Mouse (Mus musculus) retina, embryonic 14.5 days (tissue): ENCODE results near the gene Stap2.

Experiments
- DNase-seq: peaks from one replicate; pipeline ENCODE4 v3.0.0-alpha.2; 2015; ENCODE audit warnings: low spot score

The Stap2 gene

DNA sequence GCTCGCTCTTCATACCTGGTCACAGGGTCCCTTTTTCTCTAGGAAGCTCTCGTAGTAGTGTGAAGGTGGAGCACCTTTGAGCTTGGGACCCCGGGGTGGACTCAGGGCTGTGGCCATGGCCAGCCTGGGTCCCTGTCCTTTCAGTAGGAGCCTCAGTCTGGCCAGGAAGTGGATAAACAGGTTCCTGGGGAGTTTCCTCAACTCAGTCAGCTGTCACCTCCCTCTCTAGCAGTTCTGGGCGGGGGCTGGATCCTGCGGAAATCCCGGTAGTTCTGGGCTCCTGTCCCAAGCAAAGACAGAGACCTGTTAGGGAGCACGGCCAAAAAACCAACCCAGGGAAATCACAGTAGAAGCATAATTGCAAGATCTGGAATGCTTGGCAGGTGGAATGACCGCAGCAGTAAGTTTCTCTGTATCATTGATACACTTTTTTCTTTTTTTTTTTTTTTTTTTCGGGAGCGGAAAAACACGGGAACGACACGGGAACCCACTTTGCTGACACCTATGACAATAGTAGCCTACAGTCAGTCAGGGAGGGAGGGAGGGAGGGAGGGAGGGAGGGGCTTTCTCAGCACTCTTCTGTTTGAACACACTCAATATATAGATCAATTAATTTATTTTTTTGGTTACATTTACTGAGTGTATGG lies at the start of gene Stap2, which contains the start of gene Mpnd:
Stap2 (minus strand) TSS at position 170 of the 647 bp plus-strand sequence.
Mpnd (plus strand) TSS at position 297 of the 647 bp plus-strand sequence.
- no peak for DNase-seq

GRCm38 (mm10) chr17:56054938-56055337 lies 49.6 kb upstream of the Stap2 start:
- no peak for DNase-seq

- DNase-seq: no peak
Observed at GRCm38 (mm10) chr17:56051369-56051768, 46.0 kb upstream of the Stap2 start.

DNA sequence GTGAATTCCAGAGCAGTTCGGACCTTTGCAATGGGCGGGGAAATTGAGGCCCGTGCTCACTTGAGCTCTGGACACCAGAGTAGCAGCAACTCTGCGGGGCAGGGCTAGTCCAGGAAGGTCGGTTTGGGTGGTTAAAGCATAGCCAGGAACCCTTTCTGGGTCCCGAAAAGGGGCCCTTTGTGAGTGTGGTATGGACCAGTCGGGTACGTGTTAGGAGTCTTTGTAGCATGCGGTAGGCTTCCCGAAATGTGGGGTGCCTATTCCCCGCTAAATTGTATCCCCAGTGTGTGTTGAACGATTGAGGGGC lies 35.4 kb upstream of the Stap2 start:
- DNase-seq: no peak

GRCm38 (mm10) chr17:56040030-56040856 lies 34.9 kb upstream of the Stap2 start, which contains the start of gene Chaf1a:
Chaf1a (plus strand) TSS chr17:56040439.
- DNase-seq: peak; percentile 99

DNA sequence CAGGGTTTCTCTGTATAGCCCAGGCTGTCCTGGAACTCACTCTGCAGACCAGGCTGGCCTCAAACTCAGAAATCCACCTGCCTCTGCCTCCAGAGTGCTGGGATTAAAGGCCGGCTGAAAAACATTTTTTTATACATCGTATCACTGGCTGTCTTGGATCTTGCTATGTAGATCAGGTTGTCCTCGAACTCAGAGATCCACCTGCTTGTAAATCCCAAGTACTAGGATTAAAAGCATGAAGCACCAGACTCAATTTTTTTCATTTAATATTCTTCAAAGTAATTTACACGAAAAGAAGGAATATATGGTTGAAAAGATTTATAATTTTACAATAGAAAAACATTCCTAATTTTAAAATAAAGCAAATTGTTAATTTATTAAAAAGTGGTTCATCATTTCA lies 34.0 kb upstream of the Stap2 start:
- no peak for DNase-seq

- no peak for DNase-seq
Observed at GRCm38 (mm10) chr17:56038583-56039261, 33.3 kb upstream of the Stap2 start.

DNA sequence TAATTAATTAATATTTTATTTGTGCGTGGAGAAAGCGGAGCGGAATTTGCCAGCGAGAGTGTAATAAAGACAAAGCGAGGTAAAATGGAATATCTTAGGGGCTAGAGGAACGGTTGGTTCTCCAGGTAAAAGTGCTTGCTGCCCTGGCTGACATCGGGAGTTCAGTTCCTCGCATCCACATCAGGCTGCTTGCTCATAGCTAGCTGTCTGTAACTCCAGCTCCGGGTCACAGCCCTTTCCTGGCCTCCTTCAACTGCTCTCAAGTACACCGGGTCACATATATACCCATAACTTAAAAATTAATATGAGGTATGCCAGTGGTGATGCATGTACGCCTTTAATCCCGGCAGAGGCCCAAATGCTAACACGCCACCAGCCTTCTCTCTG lies 31.5 kb upstream of the Stap2 start:
- no peak for DNase-seq

DNA sequence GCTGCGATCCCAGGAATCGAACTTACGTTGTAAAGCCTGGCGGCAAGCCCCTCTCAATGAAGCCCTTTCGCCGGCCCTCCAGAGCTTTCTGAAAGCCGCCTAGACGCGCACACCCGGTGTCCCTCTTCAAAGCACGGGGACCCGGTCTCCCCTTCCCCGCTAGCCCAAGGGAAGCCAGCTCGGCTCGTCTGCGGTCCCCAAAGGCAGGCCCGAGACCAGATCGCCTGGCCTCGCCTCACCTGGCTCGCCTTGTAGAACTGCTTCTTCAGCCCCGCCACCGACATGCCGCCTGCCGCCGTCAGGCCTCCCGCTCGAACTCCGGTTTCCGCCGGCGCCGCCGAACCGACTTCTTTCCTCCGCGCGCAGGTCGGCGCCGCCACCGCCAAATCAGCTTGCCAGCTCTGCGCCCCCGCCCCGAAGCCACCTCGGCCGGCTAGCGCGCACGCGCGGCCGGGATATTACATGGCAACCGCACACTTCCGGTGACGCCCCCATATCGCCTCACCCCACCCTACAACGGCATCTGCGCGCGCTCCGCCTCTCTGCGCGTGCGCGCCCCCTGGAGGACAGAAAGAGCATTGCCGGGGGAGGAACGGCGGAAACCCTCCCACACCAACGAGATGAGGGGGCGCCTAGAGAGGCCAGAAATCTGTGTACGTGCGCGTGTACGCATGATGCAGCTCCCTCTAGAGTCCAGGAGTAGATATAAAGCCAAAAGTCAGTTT lies 31.0 kb upstream of the Stap2 start, which contains the start of gene Sh3gl1:
Sh3gl1 (minus strand) TSS at position 460 of the 725 bp plus-strand sequence.
- DNase-seq: peak; percentile 99

DNA sequence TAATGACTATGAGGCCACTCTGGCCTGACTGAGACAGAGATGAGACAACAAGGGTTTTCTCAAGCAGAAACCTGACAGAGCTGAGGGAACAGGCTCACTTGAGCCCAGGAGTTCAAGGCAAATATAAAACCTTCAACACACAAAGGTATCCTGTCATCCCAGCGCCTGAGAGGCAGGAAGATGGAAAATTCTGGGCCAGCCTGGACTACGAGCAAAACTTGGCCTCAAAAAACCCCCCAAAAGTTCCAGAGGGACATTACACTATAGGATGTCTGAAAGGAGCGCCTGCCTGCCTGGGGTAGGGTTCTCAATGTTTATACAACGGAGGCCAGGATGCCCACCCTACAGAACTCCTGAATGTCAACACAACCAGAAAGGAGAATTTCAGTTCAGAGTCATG lies 29.8 kb upstream of the Stap2 start:
- no peak for DNase-seq

- no peak for DNase-seq
Observed at GRCm38 (mm10) chr17:56034726-56035100, 29.3 kb upstream of the Stap2 start.

DNA sequence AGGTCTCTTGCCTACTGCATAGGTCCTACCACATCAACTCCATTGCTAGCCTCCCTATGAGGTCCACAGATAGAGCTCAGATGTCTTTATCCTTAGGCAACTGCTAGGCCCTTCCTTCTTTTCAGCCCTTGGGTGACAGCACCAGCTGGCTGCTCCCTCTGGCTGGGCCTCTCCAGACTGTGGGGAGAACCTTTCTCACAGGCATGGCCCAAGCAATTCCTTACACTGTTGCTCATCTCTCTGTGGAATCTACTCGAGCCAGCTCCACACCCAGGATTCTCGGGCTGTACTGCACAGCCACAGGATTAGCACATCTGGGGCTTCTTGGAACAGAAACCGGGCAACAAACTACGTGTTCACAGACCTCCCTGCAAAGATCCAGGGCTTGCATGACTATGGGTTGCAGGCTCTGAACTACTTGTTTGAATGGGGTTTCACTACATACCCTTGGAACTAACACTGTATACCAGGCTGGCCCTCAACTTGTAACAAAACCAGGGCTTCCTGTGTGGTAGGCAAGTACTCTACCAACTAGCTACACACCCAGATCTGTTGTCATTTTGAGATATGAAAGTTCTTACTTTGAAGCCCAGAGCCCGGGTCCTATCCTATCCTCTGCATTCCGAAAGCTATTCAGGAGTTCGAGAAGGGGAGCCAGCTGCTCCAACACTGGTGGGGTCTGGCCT lies 28.8 kb upstream of the Stap2 start:
- no peak for DNase-seq

- no peak for DNase-seq
Observed at GRCm38 (mm10) chr17:56032831-56033230, 27.4 kb upstream of the Stap2 start.

- no peak for DNase-seq
Observed at GRCm38 (mm10) chr17:56032127-56032733, 26.8 kb upstream of the Stap2 start.

GRCm38 (mm10) chr17:56031431-56031830 lies 26.0 kb upstream of the Stap2 start:
- DNase-seq: no peak

- DNase-seq: no peak
Observed at GRCm38 (mm10) chr17:56030919-56031318, 25.5 kb upstream of the Stap2 start.

- no peak for DNase-seq
Observed at GRCm38 (mm10) chr17:56030238-56030870, 25.0 kb upstream of the Stap2 start.

- no peak for DNase-seq
Observed at GRCm38 (mm10) chr17:56027801-56028441, 22.5 kb upstream of the Stap2 start.

DNA sequence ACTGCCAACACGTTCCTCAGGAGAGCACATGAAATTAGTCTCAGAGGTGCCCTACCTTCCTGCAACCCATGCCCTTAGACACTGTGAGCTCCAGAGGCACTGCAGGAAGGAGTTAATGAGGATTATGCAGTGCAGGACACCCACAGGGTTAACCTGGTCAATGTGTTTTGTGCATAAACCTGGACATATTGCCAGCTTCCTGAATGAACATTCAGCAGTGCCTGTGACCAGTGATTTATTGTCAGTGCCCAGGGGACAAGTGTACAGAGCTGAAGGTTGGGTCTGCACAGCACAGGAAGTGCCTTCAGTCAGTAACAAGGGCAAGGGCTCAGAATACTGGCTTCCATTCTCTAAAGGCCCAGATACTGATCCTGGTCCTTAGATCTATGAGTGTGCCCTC lies 21.5 kb upstream of the Stap2 start:
- DNase-seq: no peak

GRCm38 (mm10) chr17:56026303-56026702 lies 20.9 kb upstream of the Stap2 start:
- DNase-seq: no peak
